Mouse (Mus musculus) heart, adult 2 months (tissue): ENCODE data around the gene Gabarapl1. TPM values are rescaled to one million over a fixed set of nuclear protein-coding genes. Genes with fewer than 3 reads are reported as not detected.

Experiments used
- DNase-seq, 2 experiments: peaks; one replicate each; pipeline ENCODE4 v3.0.0; 2021
- H3K27ac ChIP-seq: fragments of 200-600 bp; 2 replicates; pipeline ENCODE4 v1.8.1; 2022
- H3K27me3 ChIP-seq: fragments of 200-500 bp; 2 replicates; pipeline ENCODE4 v1.6.1; 2012; ENCODE audit warnings: mild to moderate bottlenecking, low read length, inconsistent platforms, mixed read lengths; ENCODE audit not compliant: control insufficient read depth, insufficient read depth
- H3K36me3 ChIP-seq: fragments of 200-500 bp; 2 replicates; pipeline ENCODE4 v1.6.1; 2012; ENCODE audit warnings: low read length, inconsistent platforms; ENCODE audit not compliant: control insufficient read depth, insufficient read depth
- H3K4me1 ChIP-seq: fragments of 200-500 bp; 2 replicates; pipeline ENCODE4 v1.6.1; 2011; ENCODE audit warnings: low read length; ENCODE audit not compliant: control insufficient read depth, insufficient read depth
- H3K4me3 ChIP-seq: fragments of 200-600 bp; 2 replicates; pipeline ENCODE4 v1.8.1; 2022
- H3K79me2 ChIP-seq: fragments of 200-500 bp; replicated peaks from 2 replicates; pipeline ENCODE4 v1.6.1; 2012; ENCODE audit warnings: mild to moderate bottlenecking, inconsistent platforms, low read length, moderate library complexity, mixed read lengths; ENCODE audit not compliant: control insufficient read depth, insufficient read depth
- H3K9ac ChIP-seq: fragments of 200-500 bp; 2 replicates; pipeline ENCODE4 v1.6.1; 2012; ENCODE audit warnings: low read depth, mild to moderate bottlenecking, control low read depth, inconsistent platforms, low read length, mixed read lengths
- CTCF ChIP-seq: fragments of 200-600 bp; IDR thresholded peaks from 2 replicates; pipeline ENCODE4 v1.8.1; 2022; ENCODE audit warnings: antibody characterized with exemption, mild to moderate bottlenecking, moderate library complexity
- EP300 ChIP-seq: fragments of 200-500 bp; IDR thresholded peaks from 2 replicates; pipeline ENCODE4 v1.6.1; 2011; ENCODE audit warnings: low read depth, low read length, control low read depth; ENCODE audit not compliant: insufficient read depth
- POLR2A ChIP-seq: fragments of 200-500 bp; IDR thresholded peaks from 2 replicates; pipeline ENCODE4 v1.6.1; 2011; ENCODE audit warnings: mild to moderate bottlenecking, low read depth, low read length, control low read depth; ENCODE audit not compliant: insufficient read depth
- WGBS: fragments of 180-500 bp; shearing (Covaris S2); methylation state at CpG from one replicate; pipeline ENCODE4 v1.1.7; 2018; 5-methylcytosine and 5-hydroxymethylcytosine counted together
- intact Hi-C: fragments of 180-260 bp; cut with DNase I; formaldehyde crosslinking; loops from one replicate; pipeline ENCODE4 v1.15.1; 2025
- polyA plus RNA-seq: library from polyadenylated mRNA; depleted of rRNA; stranded (reverse); fragments of >200 nt; gene quantifications from 2 replicates; pipeline ENCODE4 v1.2.3, GENCODE M21; 2012
- total RNA-seq, 2 experiments: library from RNA; stranded (reverse); gene quantifications; 2 replicates each; pipeline ENCODE4 v1.2.3; 2021

Gene Gabarapl1
- total and polyA plus RNA-seq, 3 experiments, result 63.7 to 166 (median 118) TPM

- Histone ChIP-seq H3K27ac (no peak overlapping the region; the same call in 1 of the 2 replicates), H3K4me3 (no peak overlapping the region), H3K4me1 (peaks cover 3% of the 10 kb centered on the region), H3K9ac (no peak overlapping the region), H3K79me2 (no peaks in the 10 kb centered on the region), H3K36me3 (peaks cover 19% of the 10 kb centered on the region), H3K27me3 (no peaks in the 10 kb centered on the region)
- TF ChIP-seq EP300 (no peak), POLR2A (no peak), CTCF (no peak)
- DNase-seq, result no peak
- 96% methylated on average over 3 of the region's 3 CpGs for WGBS
- intact Hi-C loops, result no loop called here
Observed at GRCm38 (mm10) chr6:129542540-129542939, 9.6 kb downstream of the Gabarapl1 start.

DNA sequence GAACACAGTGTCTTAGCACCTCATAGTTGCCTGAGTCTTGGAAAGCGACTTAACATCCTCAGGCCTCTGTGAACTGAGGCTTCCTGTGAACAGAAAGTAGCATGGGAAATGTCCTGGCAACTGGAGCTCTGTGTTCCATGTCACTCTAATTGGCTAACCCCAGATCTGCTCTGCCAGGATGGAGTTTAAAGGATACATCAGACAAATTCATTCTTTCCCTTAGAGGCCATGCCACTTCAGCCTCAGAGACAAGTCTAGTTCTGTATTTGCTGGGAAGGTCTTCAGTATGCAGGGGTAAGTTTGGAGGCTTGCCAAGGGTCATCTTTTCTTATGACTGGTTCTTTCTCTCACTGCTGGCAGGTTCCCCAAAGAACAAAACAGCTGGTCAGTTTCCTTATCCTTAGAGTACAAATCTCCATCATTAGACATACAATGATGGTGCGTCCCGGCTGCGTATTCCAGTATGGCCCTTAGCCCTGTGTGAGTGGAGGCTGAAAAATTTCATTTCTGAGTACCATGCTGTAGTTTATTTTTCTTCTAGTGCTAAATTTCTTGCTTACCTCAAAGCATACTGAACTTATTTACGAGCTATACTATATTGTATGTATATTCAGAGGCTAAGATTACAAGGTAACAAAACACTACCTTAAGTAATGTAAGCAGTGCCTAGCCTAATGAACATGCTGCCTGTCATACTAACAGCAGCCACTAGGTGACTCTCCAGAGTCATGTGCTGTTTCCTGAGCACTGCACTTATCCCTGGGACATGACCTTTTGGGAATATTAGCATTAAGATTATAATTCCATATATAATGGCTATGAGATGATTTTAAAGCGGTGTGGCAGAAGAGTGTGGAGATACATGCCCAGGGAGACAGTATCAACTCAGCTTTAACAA lies 11.0 kb downstream of the Gabarapl1 start:
- WGBS, result 45% methylated on average over 6 of the region's 6 CpGs
- H3K27me3 ChIP-seq, result no peaks in the 10 kb centered on the region
- H3K79me2 ChIP-seq, result no peaks in the 10 kb centered on the region
- no peak overlapping the region for H3K9ac ChIP-seq
- no peak overlapping the region for H3K4me3 ChIP-seq
- intact Hi-C loops, result no loop called here
- H3K36me3 ChIP-seq, result peaks cover 9% of the 10 kb centered on the region
- 0 out of 2 replicates have a peak, but pooled peaks have one; percentile 24 for TF ChIP-seq POLR2A
- 0 out of 2 replicates have a peak, but pooled peaks have one; percentile 25 for TF ChIP-seq EP300
- peak; percentile 99; the same call in 1 of the 2 replicates for TF ChIP-seq CTCF
- H3K27ac ChIP-seq, result no peak overlapping the region; the same call in 1 of the 2 replicates
- H3K4me1 ChIP-seq, result peaks cover 3% of the 10 kb centered on the region
- DNase-seq, result peak; percentile 55 to 68

GRCm38 (mm10) chr6:129547277-129547676 lies 14.3 kb downstream of the Gabarapl1 start:
- H3K4me1 ChIP-seq, result peaks cover 3% of the 10 kb centered on the region
- 79% methylated on average over 2 of the region's 2 CpGs for WGBS
- intact Hi-C loops, result no loop called here

GRCm38 (mm10) chr6:129548009-129548408 lies 15.0 kb downstream of the Gabarapl1 start:
- H3K4me1 ChIP-seq, result peaks cover 3% of the 10 kb centered on the region
- peaks cover 2% of the 10 kb centered on the region for H3K36me3 ChIP-seq
- no peaks in the 10 kb centered on the region for H3K27me3 ChIP-seq
- no peaks in the 10 kb centered on the region for H3K79me2 ChIP-seq
- DNase-seq, result no peak
- intact Hi-C loops, result no loop called here
- TF ChIP-seq EP300 (no peak), CTCF (no peak), POLR2A (no peak)
- 68% methylated on average over 3 of the region's 3 CpGs for WGBS
- H3K9ac ChIP-seq, result no peak overlapping the region
- H3K4me3 ChIP-seq, result no peak overlapping the region
- no peak overlapping the region for H3K27ac ChIP-seq

More at GRCm38 (mm10) chr6:129547277-129547676, 14.3 kb downstream of the Gabarapl1 start:
- H3K27me3 ChIP-seq, result no peaks in the 10 kb centered on the region
- TF ChIP-seq EP300, result no peak
- no peak for TF ChIP-seq POLR2A
- TF ChIP-seq CTCF, result no peak
- DNase-seq, result no peak
- H3K9ac ChIP-seq, result no peak overlapping the region
- H3K36me3 ChIP-seq, result peaks cover 9% of the 10 kb centered on the region
- H3K79me2 ChIP-seq, result no peaks in the 10 kb centered on the region
- no peak overlapping the region for H3K27ac ChIP-seq
- H3K4me3 ChIP-seq, result no peak overlapping the region

- H3K27ac ChIP-seq, result no peak overlapping the region
- intact Hi-C loops, result loop anchor here (2.0 kb wide), 1 partner anchor 39 kb away; no protein-coding TSS in a partner anchor
Observed at GRCm38 (mm10) chr6:129557298-129558023, 24.5 kb downstream of the Gabarapl1 start.

More at GRCm38 (mm10) chr6:129557298-129558023, 24.5 kb downstream of the Gabarapl1 start:
- DNase-seq, result no peak
- no peak overlapping the region for H3K4me3 ChIP-seq
- H3K9ac ChIP-seq, result no peak overlapping the region
- H3K36me3 ChIP-seq, result no peaks in the 10 kb centered on the region
- no peaks in the 10 kb centered on the region for H3K79me2 ChIP-seq
- TF ChIP-seq CTCF (no peak), EP300 (no peak), POLR2A (no peak)
- no peaks in the 10 kb centered on the region for H3K27me3 ChIP-seq
- no peaks in the 10 kb centered on the region for H3K4me1 ChIP-seq
